Mouse (Mus musculus) thymus, postnatal 4 days (tissue): ENCODE results near the gene Tagln2.

Experiments
- DNase-seq: peaks from one replicate; pipeline ENCODE4 v3.0.0; 2021

Gene Tagln2

GRCm38 (mm10) chr1:172527431-172527830, 27.6 kb downstream of the Tagln2 start:
- DNase-seq: no peak

- DNase-seq: peak; percentile 91
Measured at GRCm38 (mm10) chr1:172528701-172529100, 28.9 kb downstream of the Tagln2 start.

DNA sequence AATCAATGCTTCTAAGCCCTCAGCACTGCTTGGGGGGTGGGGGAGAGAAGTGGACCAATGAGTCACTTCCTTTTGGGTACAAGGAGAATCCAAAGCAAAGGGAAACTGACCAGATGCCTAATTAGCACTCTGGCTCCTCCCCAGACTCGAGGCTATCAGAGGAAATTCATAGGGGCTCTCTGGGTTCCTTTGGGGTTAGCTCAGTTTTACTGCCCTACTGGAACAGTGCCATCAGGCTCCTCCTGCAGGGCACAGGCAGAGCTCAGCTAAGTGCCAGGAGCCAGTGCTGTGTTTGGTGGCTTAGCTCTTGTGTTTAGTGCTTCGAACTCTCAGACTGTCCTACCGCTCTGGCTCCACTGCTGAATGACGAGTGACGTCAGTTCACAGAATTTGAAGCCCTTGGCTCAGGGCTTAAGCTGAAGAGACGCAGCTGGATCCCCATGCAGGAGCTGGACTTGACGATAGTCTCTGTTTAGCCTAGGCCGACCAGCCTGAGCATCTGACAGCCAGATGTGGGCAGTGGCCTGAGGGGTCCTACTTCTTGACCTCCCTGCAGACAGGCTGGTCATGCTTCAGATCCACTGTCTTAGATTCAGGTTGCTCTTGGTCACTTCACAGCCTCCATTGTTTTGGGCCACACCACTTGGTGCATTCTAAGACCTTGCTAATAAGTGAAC, 30.8 kb downstream of the Tagln2 start:
- no peak for DNase-seq

GRCm38 (mm10) chr1:172532551-172532950, 32.7 kb downstream of the Tagln2 start:
- DNase-seq: peak; percentile 39

DNA sequence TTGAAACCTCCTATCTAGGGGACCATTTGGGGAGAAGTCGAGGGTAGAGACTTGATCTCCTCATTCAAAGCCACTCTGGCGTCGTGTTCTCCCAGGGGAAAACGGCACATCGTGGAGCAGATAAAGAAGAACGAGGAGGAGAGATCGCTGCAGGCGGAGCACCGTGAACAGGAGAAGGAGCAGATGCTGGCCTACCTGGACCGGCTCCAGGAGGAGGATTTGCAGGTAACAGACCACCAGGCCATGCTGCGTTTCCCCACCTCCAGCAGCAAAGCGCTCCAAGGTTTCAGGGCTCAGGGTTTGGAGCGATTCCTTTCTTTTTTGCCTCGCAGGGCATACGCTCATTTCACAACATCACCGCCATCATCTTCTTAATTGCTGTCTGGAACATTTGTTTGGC, 35.3 kb downstream of the Tagln2 start:
- DNase-seq: no peak

DNA sequence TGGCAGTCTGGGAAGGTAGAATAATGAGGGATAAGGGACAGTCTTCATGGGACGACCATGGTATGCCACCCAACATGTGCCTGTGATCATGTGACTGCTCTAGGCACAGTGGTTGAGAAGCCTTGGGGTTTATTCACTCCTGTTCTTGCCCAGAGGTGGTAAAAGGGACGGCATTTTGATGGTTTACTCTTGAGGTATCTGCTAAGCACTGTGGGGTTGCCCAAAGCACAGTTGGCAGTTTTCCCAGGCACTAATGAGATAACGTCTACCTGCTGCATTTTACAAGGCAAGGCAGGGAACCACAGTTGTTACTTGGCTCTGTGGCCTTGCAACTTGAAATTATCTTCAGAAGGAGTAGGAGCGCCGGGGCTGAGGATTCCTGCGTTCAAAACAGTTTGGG, 40.0 kb downstream of the Tagln2 start:
- DNase-seq: no peak

GRCm38 (mm10) chr1:172540283-172540820, 40.5 kb downstream of the Tagln2 start:
- no peak for DNase-seq

DNA sequence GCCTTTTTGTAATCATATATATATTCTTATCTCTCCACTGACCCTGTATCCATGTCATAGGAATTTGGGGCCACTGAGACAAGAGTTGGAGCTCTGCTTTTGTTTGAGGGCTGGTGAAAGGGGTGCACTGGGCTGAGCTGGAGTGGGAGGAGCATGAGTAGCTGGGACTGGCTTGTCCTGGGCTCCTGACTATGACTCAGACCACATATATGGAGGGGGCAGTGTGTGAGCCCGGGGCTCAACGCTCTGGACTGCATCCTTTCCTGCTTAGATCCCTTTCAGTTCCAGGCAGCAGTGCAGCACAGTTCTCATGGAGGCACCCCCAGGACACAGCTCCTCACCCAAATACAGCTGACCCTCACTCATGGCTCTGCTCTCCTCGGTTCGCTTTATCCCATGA, 46.2 kb downstream of the Tagln2 start:
- no peak for DNase-seq

GRCm38 (mm10) chr1:172548501-172548900, 48.7 kb downstream of the Tagln2 start:
- peak; percentile 39 for DNase-seq

DNA sequence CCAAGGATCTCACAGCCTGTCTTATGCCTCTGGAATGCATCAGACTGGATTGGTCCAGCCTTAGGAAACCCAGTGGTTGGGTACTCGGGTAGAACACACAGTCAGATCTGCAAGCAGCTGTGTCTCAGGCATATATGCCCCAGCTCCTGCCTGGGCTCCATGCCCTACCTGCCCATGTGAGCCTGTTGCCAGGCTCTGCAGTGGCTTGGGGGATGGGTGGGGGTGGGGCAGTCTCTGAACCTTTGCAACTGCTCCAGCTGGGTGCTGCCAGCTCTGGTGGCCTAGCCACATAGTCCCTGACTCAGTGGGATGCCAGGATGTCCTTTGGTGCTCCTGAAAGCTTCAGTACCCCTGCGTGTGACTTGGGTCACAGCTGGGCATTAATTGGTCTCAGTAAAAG, 49.5 kb downstream of the Tagln2 start:
- DNase-seq: peak; percentile 15

- DNase-seq: no peak
Measured at GRCm38 (mm10) chr1:172549717-172550116, 49.9 kb downstream of the Tagln2 start.

DNA sequence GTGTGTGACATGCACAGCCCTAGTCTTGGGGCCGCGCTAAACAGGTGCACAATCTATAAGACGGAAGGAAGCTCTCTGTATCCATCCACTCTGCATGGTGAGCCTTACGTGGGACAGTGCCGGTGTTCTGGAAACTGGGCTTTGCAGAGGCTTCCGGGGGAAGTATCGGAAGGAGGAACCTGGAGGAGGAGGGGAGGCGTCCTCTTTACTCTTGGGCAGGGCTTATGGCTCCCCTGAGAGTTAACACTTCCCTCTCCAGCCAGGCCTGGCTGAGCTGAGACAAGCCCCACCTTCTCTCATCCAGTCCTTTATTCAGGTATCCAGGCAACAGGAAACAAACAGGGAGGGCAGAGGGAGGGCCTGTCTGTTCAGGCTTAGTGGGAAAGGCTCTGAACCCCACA, 50.7 kb downstream of the Tagln2 start:
- DNase-seq: peak; percentile 33

- no peak for DNase-seq
Measured at GRCm38 (mm10) chr1:172551009-172551408, 51.2 kb downstream of the Tagln2 start.

DNA sequence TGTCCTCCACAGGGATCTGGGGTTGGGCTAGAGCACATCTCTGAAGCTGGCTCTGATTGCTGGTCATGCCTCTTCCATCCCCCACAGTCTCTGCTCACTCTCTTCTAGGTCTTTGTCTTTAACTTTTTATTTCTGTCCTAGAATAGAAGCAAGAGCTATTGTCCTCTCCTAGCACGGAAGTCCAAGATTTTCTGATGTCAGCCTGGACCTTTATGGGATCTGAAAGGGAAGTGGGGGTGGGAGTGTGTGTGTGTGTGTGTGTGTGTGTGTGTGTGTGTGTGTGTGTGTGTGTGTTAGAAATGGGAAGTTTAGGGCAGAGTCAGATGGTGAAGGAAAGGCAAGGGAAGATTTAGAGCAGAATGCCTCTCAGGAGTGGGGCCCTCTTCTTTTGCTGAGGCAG, 52.8 kb downstream of the Tagln2 start:
- DNase-seq: no peak

GRCm38 (mm10) chr1:172555638-172556037, 55.8 kb downstream of the Tagln2 start, which contains the start of gene Vsig8:
Vsig8 (plus strand) TSS chr1:172555938.
- no peak for DNase-seq
